Mouse (Mus musculus): ENCODE results near the gene Dppa5a.
"Not testable (repeated sequence)": the region's sequence is repeated elsewhere in the genome, so short reads cannot be mapped to it uniquely, and the experiment has no call there.

Dppa5a gene

GRCm38 (mm10) chr9:78365850-78366544, 2.0 kb downstream of the Dppa5a start:
- DNase-seq (ENCODE audit: low read depth, low spot score) = no peak

GRCm38 (mm10) chr9:78364701-78365100, 3.3 kb downstream of the Dppa5a start:
- DNase-seq (ENCODE audit: low read depth, low spot score) = peak; percentile 93

DNA sequence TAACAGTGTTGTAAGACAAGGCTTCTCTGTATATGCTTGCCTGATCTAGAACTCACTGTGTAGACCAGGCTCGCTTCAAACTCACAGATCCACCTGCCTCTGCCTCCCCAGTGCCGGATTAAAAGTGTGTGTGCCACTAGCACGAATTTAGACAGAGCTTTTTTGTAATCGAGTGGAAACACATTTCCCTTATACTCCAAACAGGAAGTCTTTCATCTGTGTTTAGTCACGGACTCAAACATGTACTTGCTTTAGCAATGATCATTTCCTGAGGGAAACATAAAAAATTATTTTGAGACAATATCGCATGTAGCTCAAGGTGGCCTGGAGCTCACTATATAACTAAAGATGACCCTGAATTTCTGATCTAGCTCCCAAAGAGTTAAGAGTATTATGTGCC, 4.6 kb downstream of the Dppa5a start:
- DNase-seq (ENCODE audit: low read depth, low spot score) = no peak

DNA sequence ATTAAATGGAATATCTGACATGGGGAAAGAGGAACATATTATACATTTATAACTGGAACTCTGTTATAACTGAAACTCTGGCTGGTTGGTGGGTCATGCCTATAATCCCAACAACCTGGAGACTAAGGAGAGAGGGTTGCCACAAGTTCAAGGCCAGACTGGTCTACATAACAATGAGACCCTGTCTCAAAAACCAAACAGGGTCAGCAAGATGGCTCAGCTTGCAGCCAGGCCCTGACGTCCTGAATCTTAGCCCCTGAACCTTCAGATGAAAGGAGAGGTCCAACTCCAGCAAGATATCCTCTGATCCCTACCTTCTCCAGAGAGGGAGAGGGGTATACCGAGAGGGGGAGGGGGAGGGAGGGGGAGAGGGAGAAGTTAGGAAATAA, 7.5 kb downstream of the Dppa5a start:
- DNase-seq (ENCODE audit: low read depth, low spot score) = peak; percentile 61

GRCm38 (mm10) chr9:78359750-78360483, 8.1 kb downstream of the Dppa5a start:
- DNase-seq (ENCODE audit: low read depth, low spot score) = peak; percentile 67

DNA sequence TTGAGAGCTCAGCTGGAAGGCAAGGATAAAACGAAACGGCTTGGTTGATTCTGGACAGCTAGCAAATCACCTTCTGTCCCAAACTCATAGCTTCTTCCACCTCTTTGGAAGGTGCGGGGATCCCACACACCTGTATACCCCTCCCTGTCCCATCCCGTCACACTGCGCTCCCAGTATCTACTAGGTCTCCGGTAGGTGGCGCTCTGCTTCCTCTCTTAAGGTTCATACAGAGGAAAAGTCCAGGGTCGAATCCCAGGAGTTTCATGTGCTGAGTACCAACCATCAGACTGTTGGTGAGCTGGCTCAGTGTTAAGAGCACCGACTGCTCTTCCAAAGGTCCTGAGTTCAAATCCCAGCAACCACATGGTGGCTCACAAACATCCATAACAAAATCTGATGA, 9.9 kb downstream of the Dppa5a start:
- peak; percentile 95 for DNase-seq (ENCODE audit: low read depth, low spot score)

DNA sequence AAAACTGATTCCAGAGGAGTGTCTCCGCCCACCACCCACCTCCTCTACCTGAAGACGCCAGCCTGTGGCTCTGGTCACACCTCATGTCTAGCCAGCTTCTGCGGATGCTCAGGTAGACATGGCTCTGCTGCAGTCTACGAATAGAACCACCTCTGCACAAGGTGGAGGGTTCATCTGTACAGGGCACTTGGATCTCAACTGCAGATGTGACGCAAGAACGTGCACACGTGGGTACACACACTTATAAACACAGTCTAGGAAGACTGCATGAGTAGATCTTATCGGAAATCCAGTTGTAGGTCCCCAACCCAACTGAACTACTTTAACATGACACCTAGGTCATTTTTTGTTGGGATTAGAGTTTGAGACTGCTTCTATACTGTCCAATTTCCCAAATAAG, 12.4 kb downstream of the Dppa5a start, which contains the start of gene Gsta2:
TSS of gene Gsta2 (minus strand) at position 178 of the 400 bp plus-strand sequence.
- no peak for DNase-seq (ENCODE audit: low read depth, low spot score)

GRCm38 (mm10) chr9:78354665-78355578, 13.1 kb downstream of the Dppa5a start:
- DNase-seq (ENCODE audit: low read depth, low spot score) = no peak

DNA sequence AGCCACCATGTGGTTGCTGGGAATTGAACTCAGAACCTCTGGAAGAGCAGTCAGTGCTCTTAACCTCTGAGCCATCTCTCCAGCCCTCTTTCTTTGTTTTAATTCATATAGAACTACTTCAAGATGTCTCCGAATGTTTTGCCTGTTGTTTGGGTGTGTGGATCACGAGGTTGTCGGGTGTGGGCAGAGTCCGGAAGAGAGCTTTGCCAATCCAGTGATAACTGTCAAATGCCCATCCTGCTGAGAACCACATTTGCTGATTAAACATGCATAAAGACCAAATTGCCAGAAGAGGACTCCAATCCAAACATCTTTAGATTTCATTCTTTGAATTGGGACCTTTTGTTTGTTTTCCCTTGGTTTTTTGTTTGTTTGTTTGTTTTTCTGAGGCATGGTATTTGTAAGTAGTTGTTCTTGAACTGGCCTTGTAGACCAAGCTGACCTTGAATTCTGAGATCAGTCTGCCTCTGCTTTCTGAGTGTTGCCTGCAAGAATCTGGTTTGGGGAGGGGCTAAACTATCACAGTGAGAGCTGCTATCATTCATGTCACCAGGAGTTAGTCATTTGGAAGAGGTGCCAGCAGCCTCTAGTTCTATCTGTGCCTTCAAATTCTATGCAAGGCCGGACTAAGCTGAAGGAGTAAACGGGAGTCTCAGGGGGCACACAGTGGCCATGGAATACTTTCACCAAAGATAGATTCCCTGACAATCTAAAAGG, 16.3 kb downstream of the Dppa5a start:
- DNase-seq (ENCODE audit: low read depth, low spot score) = no peak

- DNase-seq (ENCODE audit: low read depth, low spot score) = peak; percentile 53
These were observed 18.0 kb downstream of the Dppa5a start for GRCm38 (mm10) chr9:78350007-78350406.

- DNase-seq (ENCODE audit: low read depth, low spot score) = not testable (repeated sequence)
These were observed 18.8 kb downstream of the Dppa5a start for GRCm38 (mm10) chr9:78349141-78349540.

DNA sequence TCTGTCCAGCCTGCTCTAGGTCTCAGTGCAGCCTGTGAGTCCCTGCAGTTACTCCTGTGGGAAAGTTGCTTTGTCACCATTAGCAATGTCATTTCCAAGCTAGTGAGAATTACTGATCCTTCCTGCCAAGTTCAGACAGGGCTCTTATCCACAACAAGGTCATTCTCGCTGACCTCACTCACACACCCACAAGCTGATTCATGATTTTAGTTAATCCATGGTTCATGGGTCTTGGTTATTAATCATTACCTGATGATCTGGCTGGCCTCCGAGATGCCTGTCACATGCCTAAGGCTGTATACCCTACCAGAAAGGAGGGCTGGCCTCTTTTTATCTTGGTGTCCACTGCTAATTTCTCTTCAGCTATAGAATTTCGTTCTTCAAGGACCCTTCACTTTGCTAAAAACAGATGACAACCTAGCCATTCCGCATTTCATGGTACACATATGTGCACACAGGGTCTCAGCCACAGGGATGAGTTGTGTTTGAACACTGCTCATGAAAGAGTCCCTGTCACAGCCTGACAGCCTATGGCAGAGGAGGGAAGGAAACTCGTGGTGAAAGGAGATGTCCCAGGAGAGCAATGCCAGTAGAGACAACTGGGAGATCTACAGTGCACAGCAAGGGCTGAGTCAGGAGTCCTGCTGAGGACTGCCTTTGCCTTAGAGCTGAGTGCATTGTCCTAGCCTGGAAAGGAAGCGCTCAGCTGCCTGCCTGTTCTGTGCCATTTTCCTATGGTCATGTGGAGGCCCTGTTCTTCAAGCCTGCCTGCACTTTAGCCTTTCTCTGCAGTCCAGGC, 19.6 kb downstream of the Dppa5a start:
- DNase-seq (ENCODE audit: low read depth, low spot score) = not testable (repeated sequence)

DNA sequence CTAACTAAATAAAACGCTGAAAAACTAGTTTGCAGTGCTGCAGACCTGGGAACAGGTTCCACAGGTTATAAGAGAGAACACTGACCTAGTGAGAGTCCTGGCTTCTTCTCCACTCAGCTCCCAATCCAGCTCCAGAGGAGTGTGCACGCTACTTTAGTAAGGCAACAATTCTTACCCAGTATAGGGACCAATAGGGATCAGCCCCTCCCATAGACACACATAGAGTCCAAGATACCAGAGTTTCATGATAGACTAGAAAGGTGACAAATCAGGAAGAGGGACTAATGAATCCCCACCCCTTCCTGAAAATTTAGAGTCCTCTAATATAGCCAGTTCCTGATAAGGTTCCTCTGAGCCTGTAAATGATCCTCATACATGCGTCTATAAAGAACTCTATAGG, 21.0 kb downstream of the Dppa5a start:
- no peak for DNase-seq (ENCODE audit: low read depth, low spot score)

GRCm38 (mm10) chr9:78345235-78345634, 22.7 kb downstream of the Dppa5a start:
- DNase-seq (ENCODE audit: low read depth, low spot score) = not testable (repeated sequence)

DNA sequence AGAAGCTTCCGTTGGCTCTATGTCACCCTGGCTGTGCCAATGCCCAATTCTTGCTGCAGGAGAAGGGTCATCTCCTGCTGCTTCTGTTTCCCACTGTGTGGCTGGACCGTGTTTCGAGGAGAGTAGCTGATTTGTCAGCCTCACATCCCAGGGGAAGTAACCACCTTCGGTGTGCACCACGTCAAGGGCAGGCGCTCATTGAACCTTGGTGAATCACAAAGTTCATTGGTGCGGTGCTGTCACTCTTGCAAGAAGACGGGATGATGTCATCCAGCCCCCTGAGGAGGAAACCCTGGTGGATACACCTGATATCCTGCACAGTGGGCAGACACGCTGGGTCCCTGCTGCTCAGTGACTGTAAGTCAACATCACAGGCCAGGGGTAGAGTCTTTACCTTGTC, 24.9 kb downstream of the Dppa5a start:
- not testable (repeated sequence) for DNase-seq (ENCODE audit: low read depth, low spot score)

- DNase-seq (ENCODE audit: low read depth, low spot score) = not testable (repeated sequence)
These were observed 25.5 kb downstream of the Dppa5a start for GRCm38 (mm10) chr9:78342494-78342893.

- peak; percentile 82 for DNase-seq (ENCODE audit: low read depth, low spot score)
These were observed 27.7 kb downstream of the Dppa5a start for GRCm38 (mm10) chr9:78340324-78340723.

DNA sequence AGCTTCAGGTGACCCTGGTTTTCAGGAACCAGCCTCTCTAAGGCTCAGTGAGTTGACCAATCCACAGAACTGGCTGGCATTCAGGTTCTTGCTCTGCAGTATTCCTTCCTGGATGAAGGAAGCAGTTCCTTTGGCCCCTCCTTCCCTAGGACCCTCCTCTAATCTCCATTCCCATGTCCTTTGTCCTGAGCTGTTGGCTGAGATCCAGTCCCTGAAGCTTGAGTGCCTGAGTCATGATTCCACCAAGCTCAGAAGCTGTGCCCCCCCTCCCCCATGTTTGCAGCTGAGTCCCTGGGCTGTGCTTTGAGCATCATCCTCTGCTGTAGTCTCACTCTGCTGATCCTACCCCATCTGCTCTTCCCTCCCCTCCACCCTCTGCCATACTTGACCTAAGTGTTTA, 30.9 kb downstream of the Dppa5a start:
- not testable (repeated sequence) for DNase-seq (ENCODE audit: low read depth, low spot score)

DNA sequence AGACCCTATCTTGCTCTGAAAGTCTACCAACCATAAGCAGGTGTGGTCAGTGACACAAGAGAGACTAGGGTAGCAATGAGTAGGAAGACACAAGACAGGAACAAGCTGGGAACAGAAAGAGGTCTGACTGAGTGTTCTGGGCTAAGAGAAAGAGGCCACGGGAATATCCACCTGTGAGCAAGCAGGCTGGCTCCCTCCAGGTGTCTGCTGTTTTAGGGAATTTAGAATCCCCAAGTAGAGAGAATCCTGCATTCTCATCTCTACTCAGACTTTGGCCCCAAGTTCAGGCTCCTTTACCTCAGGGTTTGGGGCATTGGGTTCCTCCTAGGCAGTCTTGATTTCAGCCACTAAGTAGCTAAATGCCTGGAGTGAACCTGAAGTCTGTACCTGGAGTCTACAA, 40.7 kb downstream of the Dppa5a start, which contains the start of gene Omt2b:
TSS of gene Omt2b (plus strand) at position 301 of the 400 bp plus-strand sequence.
- not testable (repeated sequence) for DNase-seq (ENCODE audit: low read depth, low spot score)

DNA sequence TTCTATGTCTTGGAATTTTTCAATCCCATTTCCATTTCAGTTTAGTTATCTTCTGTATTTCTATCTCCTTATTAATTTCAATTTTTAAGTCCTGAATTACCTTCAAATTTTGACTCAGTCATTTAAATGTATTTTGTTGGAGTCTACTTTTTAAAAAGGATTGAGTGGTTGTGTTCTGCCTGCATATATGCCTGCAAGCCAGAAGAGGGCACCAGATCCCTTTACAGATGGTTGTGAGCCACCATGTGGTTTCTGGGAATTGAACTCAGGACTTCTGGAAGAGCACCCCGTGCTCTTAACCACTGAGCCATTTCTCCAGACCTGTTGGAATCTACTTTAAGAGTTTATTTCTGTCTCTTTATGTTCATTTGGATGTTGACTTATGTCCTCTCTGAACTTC, 48.5 kb downstream of the Dppa5a start:
- peak; percentile 70 for DNase-seq (ENCODE audit: low read depth, low spot score)

Data from ZHBTc4 (cell line).